Mouse (Mus musculus): ENCODE data around the gene Cog3.
A peak's percentile ranks its signal among the peaks of the same experiment; 100 is the strongest.

The Cog3 gene

DNA sequence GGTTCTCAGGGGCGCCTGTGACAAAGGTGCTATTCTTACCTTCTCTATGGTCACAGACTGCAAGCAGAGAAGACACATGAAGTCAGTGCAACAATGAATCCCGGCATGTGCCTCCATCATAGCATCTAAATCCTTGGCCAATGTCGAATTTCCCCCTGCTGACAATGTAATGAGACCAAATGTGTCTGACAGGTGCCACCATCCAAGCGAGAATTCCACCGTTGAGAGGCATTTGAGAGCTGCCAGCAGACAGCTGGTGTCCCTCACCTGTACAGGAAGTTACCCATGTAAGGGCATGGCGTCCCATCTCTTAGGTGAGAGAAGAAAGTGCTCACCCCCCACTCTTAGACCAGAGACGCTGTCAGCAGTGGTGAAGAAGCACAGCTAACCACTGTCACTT lies 4.1 kb upstream of the Cog3 start:
- no peak for DNase-seq

DNA sequence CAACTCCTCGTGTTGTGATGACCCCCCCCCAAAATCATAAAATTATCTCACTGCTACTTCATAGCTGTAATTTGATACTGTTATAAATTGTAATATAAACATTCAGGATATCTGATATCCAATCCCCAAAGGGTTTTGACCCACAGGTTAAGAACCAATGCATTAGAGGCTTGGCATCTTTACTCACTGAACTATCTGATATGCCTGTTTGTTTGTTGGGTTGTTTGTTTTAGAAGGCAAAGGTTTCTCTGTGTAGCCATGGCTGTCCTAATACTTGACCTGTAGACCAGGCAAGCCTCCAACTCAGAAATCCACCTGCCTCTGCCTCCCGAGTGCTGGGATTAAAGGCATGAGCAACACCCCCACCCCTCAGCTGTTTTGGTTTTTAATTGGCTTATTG lies 3.5 kb upstream of the Cog3 start:
- no peak for DNase-seq

GRCm38 (mm10) chr14:75756971-75757370 lies 2.7 kb upstream of the Cog3 start:
- no peak for DNase-seq

- DNase-seq: no peak
These were observed 1.1 kb downstream of the Cog3 start for GRCm38 (mm10) chr14:75753206-75753605.

- DNase-seq: no peak
These were observed 3.3 kb downstream of the Cog3 start for GRCm38 (mm10) chr14:75751040-75751439.

- no peak for DNase-seq
These were observed 5.2 kb downstream of the Cog3 start for GRCm38 (mm10) chr14:75749123-75749522.

- no peak for DNase-seq
These were observed 6.4 kb downstream of the Cog3 start for GRCm38 (mm10) chr14:75747960-75748359.

- no peak for DNase-seq
These were observed 12.4 kb downstream of the Cog3 start for GRCm38 (mm10) chr14:75741904-75742303.

DNA sequence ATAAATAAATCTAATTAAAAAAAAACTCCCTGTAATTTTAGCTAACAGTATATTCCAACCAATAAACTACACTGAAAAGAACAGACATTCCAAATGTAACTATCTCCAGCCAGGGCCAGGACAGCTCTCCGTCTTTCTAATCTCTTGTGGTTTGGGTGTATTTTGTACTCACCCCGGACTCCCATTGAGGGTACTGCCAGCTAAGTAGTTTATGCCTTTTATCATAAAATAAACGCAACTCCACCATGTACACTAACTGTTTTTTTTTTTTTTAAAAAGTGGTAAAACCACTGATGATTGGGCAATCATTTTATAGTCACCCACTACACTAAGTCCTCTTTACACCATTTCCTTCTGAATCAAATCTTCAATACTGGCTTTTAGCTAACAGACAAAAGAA lies 18.7 kb downstream of the Cog3 start:
- no peak for DNase-seq

GRCm38 (mm10) chr14:75732631-75733030 lies 21.7 kb downstream of the Cog3 start:
- no peak for DNase-seq

DNA sequence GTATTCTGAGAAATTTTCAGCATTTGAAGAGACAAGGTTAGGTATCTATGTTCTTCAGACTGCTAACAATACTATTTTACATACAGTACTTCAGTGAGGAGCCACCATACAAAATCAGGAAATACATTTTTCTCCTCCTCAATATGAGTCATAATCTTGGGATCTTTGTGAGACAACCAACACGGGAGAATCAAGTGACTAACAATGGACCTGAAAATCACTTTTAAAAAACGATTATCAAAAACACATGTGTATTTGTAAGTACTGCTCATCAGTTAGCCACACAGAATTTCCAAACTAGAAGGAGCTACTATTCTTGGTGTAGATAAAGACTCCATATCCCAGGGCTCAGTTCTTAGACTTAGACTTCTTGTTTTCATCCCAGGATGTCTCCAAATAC lies 23.0 kb downstream of the Cog3 start:
- no peak for DNase-seq

DNA sequence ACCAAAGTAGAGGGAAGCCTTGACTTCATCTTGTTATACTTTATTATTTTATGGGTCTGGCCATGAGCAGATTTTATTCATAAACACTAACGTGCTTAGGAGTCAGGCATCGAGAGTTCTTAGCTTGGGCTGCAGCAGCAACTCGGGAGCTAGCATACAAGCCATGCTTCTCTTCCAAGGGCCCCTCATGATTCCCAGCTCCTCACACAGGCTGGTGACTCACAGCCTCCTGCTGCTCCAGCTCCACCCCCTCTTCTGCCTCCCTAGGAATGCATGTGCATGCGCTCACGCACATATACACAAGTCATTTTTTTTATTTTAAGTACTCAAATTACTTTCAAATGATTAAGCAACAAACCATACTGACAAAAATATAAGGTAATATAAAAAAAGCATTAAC lies 26.2 kb downstream of the Cog3 start:
- DNase-seq: no peak

DNA sequence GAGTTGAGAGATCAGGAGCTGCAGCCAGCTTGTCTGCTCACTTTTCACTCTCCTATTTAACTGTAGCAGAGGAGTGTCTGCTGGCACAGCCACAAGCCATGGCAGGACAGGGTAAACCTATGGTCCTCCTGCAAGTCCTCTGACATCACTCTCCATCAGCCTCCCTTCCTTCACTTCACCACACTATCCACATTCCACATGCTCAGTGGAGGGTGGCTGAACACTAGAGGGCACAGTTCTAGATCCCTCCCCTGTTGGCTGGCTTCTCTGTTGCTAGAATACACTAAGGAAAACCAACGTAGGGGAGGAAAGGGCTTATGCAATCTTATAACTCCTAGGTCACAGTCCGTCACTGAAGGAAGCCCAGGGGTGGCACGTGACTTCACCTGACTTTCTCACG lies 27.3 kb downstream of the Cog3 start:
- no peak for DNase-seq

DNA sequence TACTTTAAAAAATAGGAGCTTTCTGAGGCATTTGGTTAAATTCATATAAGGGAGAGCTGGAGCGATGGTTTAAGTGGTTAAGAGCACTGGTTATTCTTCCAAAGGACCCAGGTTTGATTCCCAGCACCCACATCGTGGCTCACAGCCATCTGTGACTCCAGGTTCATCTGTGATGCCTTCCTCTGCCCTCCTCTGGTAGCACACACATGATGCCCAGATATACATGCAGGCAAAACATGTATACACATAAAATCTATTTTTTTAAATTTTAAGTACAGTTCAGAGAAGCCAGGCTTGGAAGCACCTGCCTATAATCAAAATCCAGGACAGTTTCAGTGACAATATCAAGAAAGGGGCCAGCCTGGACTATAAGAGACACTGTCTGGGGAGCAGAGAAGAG lies 31.5 kb downstream of the Cog3 start:
- DNase-seq: no peak

DNA sequence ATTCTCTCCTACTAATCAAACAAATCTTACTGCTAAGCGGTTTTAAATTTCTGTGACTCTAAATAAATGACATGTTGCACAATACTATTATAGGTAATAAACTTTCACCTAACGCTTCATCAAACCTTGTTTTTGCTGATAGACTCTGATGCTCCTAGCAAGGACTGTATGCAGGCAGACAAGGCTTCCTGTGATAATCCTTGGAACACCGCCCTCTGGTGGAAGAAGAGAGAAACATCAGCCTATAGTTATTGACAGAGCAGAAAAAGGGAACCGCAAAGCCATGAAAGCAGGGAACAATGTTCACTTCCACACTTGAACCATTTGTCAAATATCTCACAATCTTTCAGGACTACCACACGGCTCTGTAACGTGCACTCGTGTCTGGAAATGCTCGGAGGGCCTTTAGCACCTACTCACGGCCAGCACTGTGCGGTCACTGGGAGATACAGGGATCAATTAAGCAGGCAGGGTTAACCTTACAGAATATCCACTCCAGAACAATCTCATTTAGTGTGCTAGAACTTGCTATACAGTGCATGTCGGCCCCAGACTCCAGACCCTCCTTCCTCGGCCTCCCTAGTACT lies 32.2 kb downstream of the Cog3 start:
- DNase-seq: peak; percentile 58

DNA sequence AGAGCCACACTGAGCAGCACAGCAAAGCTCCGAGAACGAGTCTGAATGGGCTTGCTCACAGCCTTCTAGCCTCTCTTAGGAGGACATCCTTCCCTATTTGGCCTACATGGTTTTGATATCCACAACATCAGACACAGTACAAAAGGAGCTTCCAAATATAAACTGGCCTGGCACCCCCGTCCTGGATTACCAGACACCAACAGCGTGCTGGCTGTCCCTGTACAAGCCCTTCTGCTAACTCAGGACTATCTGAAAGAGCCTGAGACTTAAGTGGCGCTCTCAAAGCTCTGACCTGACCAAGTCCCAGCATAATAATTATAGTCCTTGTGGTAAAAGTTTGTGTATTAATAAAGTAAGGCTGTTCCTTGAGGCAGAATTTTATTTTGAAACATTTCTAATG lies 34.2 kb downstream of the Cog3 start:
- DNase-seq: no peak

DNA sequence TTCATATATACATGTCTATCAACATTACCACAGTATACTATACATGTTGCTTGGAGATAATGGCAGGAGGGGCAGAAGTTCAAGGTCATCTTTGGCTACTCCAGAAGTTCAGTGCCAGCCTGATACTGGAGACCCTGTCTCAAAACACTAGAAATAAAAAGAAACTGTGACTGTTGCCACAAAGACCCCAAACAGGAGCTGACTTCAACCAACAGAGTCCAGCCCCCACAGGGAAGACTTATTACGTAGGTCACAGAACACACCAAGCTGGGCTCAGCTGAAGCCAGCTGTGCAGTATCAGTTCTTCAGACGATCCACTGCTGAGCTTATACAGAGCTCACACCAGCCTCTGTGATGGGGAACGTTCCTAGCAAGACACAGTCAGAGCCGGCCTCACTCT lies 37.9 kb downstream of the Cog3 start:
- DNase-seq: no peak

- DNase-seq: no peak
These were observed 40.7 kb downstream of the Cog3 start for GRCm38 (mm10) chr14:75713661-75714060.

- DNase-seq: no peak
These were observed 41.6 kb downstream of the Cog3 start for GRCm38 (mm10) chr14:75712687-75713086.

- no peak for DNase-seq
These were observed 42.6 kb downstream of the Cog3 start for GRCm38 (mm10) chr14:75711731-75712130.

- no peak for DNase-seq
These were observed 45.3 kb downstream of the Cog3 start for GRCm38 (mm10) chr14:75708986-75709385.

- no peak for DNase-seq
These were observed 46.5 kb downstream of the Cog3 start for GRCm38 (mm10) chr14:75707771-75708170.

- no peak for DNase-seq
These were observed 47.7 kb downstream of the Cog3 start for GRCm38 (mm10) chr14:75706647-75707046.

GRCm38 (mm10) chr14:75697928-75698327 lies 56.4 kb downstream of the Cog3 start:
- DNase-seq: no peak

DNA sequence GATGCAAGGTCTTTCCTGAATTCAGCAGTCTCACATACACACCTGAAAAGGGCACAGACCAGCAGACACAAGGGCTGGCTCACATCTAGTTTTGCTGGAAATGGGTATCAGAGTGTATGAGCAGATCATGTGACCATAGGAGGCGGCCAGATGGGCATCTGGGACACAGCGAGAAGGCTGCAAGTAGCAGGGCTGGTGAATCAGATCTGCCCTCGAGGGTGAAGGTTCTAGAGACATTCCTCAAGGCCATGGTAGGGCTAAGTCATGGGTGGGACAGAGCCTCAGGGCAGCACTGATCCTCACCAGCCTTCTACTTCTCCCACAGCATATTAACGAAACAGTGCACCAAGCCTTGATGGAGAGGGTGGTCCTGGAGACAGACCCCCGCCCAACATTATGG lies 58.2 kb downstream of the Cog3 start:
- DNase-seq: no peak

- DNase-seq: no peak
These were observed 63.9 kb downstream of the Cog3 start for GRCm38 (mm10) chr14:75690428-75690827.
